Mouse (Mus musculus): ENCODE data around the gene Gm21117.
"Not testable (repeated sequence)": the region's sequence is repeated elsewhere in the genome, so short reads cannot be mapped to it uniquely, and the experiment has no call there.

Gene Gm21117

DNA sequence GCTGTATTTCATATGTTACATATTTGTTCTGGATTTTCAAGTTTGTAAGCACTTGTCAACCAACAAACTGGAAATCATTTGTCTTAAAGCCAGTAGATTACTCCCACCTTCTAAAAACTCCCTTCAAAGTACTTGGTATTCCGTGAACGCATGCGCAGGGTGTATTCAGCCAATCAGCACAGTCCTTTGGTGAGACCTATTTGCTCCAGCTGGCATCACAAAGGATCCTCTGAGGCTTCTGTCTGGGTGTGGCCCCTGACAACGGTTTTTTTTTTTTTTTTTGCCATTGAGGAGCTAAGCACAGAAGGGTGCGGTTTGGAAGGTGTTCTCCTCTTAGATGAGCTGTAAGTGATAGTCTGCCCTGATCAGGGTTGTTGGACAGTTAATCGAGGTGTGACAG is at the start of gene Gm21117:
Gm21117 (plus strand) TSS at position 301 of the 400 bp plus-strand sequence.
- not testable (repeated sequence) for DNase-seq (ENCODE audit: low spot score)

Measured in layer of hippocampus, adult 11-12 months (tissue).